Mouse (Mus musculus) CH12.LX (cell line): ENCODE data around the gene Acads. TPM values are rescaled to one million over a fixed set of nuclear protein-coding genes. Genes with fewer than 3 reads are reported as not detected.
"Not testable (repeated sequence)": the region's sequence is repeated elsewhere in the genome, so short reads cannot be mapped to it uniquely, and the experiment has no call there.

Source experiments
- DNase-seq: peaks from one replicate; pipeline ENCODE4 v3.0.0-alpha.2; 2013; ENCODE audit errors: extremely low read depth
- H3K27ac ChIP-seq: 2 replicates; pipeline ENCODE4 v1.5.1; 2012; ENCODE audit warnings: low read depth, mild to moderate bottlenecking, control low read depth, moderate library complexity; ENCODE audit not compliant: insufficient read depth
- H3K27me3 ChIP-seq: replicated peaks from 2 replicates; pipeline ENCODE3; 2012; ENCODE audit warnings: inconsistent platforms
- H3K36me3 ChIP-seq, 2 experiments: replicated peaks in 1 of 2; 2 replicates each; pipeline versions ENCODE3 to v1.6.1; 2012; ENCODE audit warnings: inconsistent platforms in 1 of 2, low read length in 1 of 2, mild to moderate bottlenecking in 1 of 2, mixed read lengths in 1 of 2, moderate library complexity in 1 of 2; ENCODE audit not compliant: control insufficient read depth in 1 of 2, insufficient read depth in 1 of 2
- H3K4me1 ChIP-seq, 2 experiments: 2 replicates each; pipeline ENCODE4 v1.6.1; 2012; ENCODE audit warnings: inconsistent platforms in 1 of 2, moderate library complexity in 1 of 2; ENCODE audit not compliant: insufficient read depth in 2 of 2, control insufficient read depth in 1 of 2
- H3K4me2 ChIP-seq: 2 replicates; pipeline ENCODE4 v1.6.1; 2012; ENCODE audit warnings: low read depth, mild to moderate bottlenecking, control low read depth; ENCODE audit not compliant: poor library complexity, insufficient read depth, severe bottlenecking
- H3K4me3 ChIP-seq, 3 experiments: fragments of 150-350 bp in 1 of 3; sonication (generic) in 1 of 3; replicated peaks in 1 of 3; 2 replicates each; pipeline versions ENCODE3 to v1.5.1; 2011 to 2012; ENCODE audit warnings: low read depth in 2 of 3, low read length in 2 of 3, mild to moderate bottlenecking in 2 of 3, moderate library complexity in 2 of 3, control low read depth in 1 of 3, improper control_type of control experiment in 1 of 3, inconsistent platforms in 1 of 3, mixed read lengths in 1 of 3; ENCODE audit not compliant: poor library complexity in 1 of 3
- H3K79me2 ChIP-seq: replicated peaks from 2 replicates; pipeline ENCODE4 v1.6.1; 2012; ENCODE audit warnings: mild to moderate bottlenecking, moderate library complexity; ENCODE audit not compliant: control insufficient read depth, poor library complexity, insufficient read depth, severe bottlenecking; ENCODE audit errors: extremely low read depth
- H3K9ac ChIP-seq: 2 replicates; pipeline ENCODE4 v1.6.1; 2012; ENCODE audit warnings: low read depth, mild to moderate bottlenecking, control low read depth, moderate library complexity; ENCODE audit not compliant: insufficient read depth
- H3K9me3 ChIP-seq: replicated peaks from 2 replicates; pipeline ENCODE3; 2012; ENCODE audit warnings: low read length, inconsistent platforms, mixed read lengths
- CTCF ChIP-seq, 2 experiments: IDR thresholded peaks in 1 of 2; conservative IDR thresholded peaks in 1 of 2; 2 replicates each; pipeline ENCODE4 v1.5.1; 2011 to 2012; ENCODE audit warnings: low read depth in 2 of 2, low read length in 2 of 2, improper control_type of control experiment in 1 of 2, inconsistent platforms in 1 of 2, mild to moderate bottlenecking in 1 of 2, moderate library complexity in 1 of 2
- ELF1 ChIP-seq: IDR thresholded peaks from 2 replicates; pipeline ENCODE4 v1.6.1; 2014; ENCODE audit warnings: low read depth, mild to moderate bottlenecking, inconsistent platforms, low read length, improper control_type of control experiment
- EP300 ChIP-seq: IDR thresholded peaks from 2 replicates; pipeline ENCODE4 v1.6.1; 2011; ENCODE audit warnings: low read length, improper control_type of control experiment
- ETS1 ChIP-seq: conservative IDR thresholded peaks from 2 replicates; pipeline ENCODE4 v1.6.1; 2012; ENCODE audit warnings: low read depth, mild to moderate bottlenecking, inconsistent platforms, low read length, improper control_type of control experiment, moderate library complexity
- KAT2A ChIP-seq: IDR thresholded peaks from 2 replicates; pipeline ENCODE4 v1.6.1; 2012; ENCODE audit warnings: low read length, improper control_type of control experiment, inconsistent platforms; ENCODE audit not compliant: insufficient replicate concordance
- MAZ ChIP-seq: IDR thresholded peaks from 2 replicates; pipeline ENCODE4 v1.6.1; 2012; ENCODE audit warnings: low read depth, mild to moderate bottlenecking, inconsistent platforms, low read length, improper control_type of control experiment, moderate library complexity
- MEF2A ChIP-seq: IDR thresholded peaks from 2 replicates; pipeline ENCODE4 v1.6.1; 2014; ENCODE audit warnings: low read depth, mild to moderate bottlenecking, inconsistent platforms, low read length, improper control_type of control experiment, borderline replicate concordance
- MYC ChIP-seq: IDR thresholded peaks from 2 replicates; pipeline ENCODE4 v1.6.1; 2011; ENCODE audit warnings: low read depth, mild to moderate bottlenecking, improper control_type of control experiment, low read length
- NELFE ChIP-seq: IDR thresholded peaks from 2 replicates; pipeline ENCODE4 v1.6.1; 2011; ENCODE audit warnings: low read depth, low read length, improper control_type of control experiment
- RAD21 ChIP-seq: IDR thresholded peaks from 2 replicates; pipeline ENCODE4 v1.6.1; 2011; ENCODE audit warnings: low read depth, mild to moderate bottlenecking, low read length, improper control_type of control experiment, moderate library complexity
- SMC3 ChIP-seq: IDR thresholded peaks from 2 replicates; pipeline ENCODE4 v1.6.1; 2011; ENCODE audit warnings: low read depth, low read length, improper control_type of control experiment
- TCF12 ChIP-seq: IDR thresholded peaks from 2 replicates; pipeline ENCODE4 v1.6.1; 2014; ENCODE audit warnings: low read depth, mild to moderate bottlenecking, inconsistent platforms, low read length, improper control_type of control experiment
- UBTF ChIP-seq: IDR thresholded peaks from 2 replicates; pipeline ENCODE4 v1.6.1; 2012; ENCODE audit warnings: low read depth, mild to moderate bottlenecking, inconsistent platforms, low read length, improper control_type of control experiment, moderate library complexity
- ZC3H11A ChIP-seq: IDR thresholded peaks from 2 replicates; pipeline ENCODE4 v1.6.1; 2012; ENCODE audit warnings: low read depth, mild to moderate bottlenecking, inconsistent platforms, low read length, improper control_type of control experiment
- dilution Hi-C: fragments of 300-500 bp; cut with MboI; formaldehyde crosslinking; loops from 2 replicates; pipeline ENCODE4 v1.14.3; 2020; ENCODE audit warnings: low sequenced_read_pairs; ENCODE audit not compliant: extremely low pct_unique_long_range_greater_than_20kb, extremely low pct_ligation_motif_present
- in situ Hi-C: fragments of 300-500 bp; cut with MboI; formaldehyde crosslinking; loops from 3 replicates; pipeline ENCODE4 v1.14.3; 2019; ENCODE audit warnings: low sequenced_read_pairs, low pct_ligation_motif_present, low pct_unique_long_range_greater_than_20kb, mixed read lengths
- polyA plus RNA-seq: library from polyadenylated mRNA; unstranded; fragments of >175 nt; gene quantifications from 2 replicates; pipeline ENCODE4 v1.2.1, GENCODE M21; 2012; ENCODE audit warnings: low read depth; ENCODE audit not compliant: insufficient read length
- total RNA-seq, 2 experiments: library from RNA; depleted of rRNA; stranded (reverse); fragments of 300-350 nt in 1 of 2; fragments of >200 nt in 1 of 2; gene quantifications; 2 replicates each; pipeline ENCODE4 v1.2.3; 2012 to 2014

The Acads gene
- total and polyA plus RNA-seq, 3 experiments: 43.0 to 57.8 (median 43.1) TPM

- no peaks in the 10 kb centered on the region for H3K9me3 ChIP-seq
- no peak overlapping the region for H3K4me3 ChIP-seq
- H3K9ac ChIP-seq: no peak overlapping the region
- no peaks in the 10 kb centered on the region for H3K27me3 ChIP-seq
- peaks cover 0 to 11% of the 10 kb centered on the region in 2 experiments; a peak in 2 of 4 replicates for H3K4me1 ChIP-seq
- peak; percentile 71 for DNase-seq
- no peaks in the 10 kb centered on the region; the same call in 1 of the 2 replicates for H3K79me2 ChIP-seq
- H3K36me3 ChIP-seq: peaks cover 9 to 66% of the 10 kb centered on the region in 2 experiments
- H3K27ac ChIP-seq: no peak overlapping the region
- in situ Hi-C loops: loop anchor here (5.0 kb wide), 1 partner anchor 99 kb away; no protein-coding TSS in a partner anchor
- no peak overlapping the region for H3K4me2 ChIP-seq
- dilution Hi-C loops: no loop called here
- peak; percentile 81 for TF ChIP-seq SMC3
- peak; percentile 59 to 80 for TF ChIP-seq CTCF (conservative IDR thresholded peaks at IDR 0.05 in 1 of 2, IDR thresholded peaks at IDR 0.05 in 1 of 2; ENCODE audit: low read depth in 2 of 2, low read length in 2 of 2)
- no peak for TF ChIP-seq MYC
- peak; percentile 70 for TF ChIP-seq RAD21
These were observed 42.8 kb downstream of the Acads start for GRCm38 (mm10) chr5:115076144-115076901.

- no peak for DNase-seq
- Histone ChIP-seq H3K79me2 (no peaks in the 10 kb centered on the region; the same call in 1 of the 2 replicates), H3K4me3 (no peak overlapping the region), H3K4me1 (peaks cover 0 to 21% of the 10 kb centered on the region in 2 experiments; a peak in 2 of 4 replicates), H3K9me3 (no peaks in the 10 kb centered on the region), H3K9ac (no peak overlapping the region), H3K4me2 (no peak overlapping the region), H3K27ac (no peak overlapping the region), H3K27me3 (no peaks in the 10 kb centered on the region), H3K36me3 (peaks cover 9 to 59% of the 10 kb centered on the region in 2 experiments)
- in situ Hi-C loops (loop anchor here (5.0 kb wide), 1 partner anchor 97 kb away; no protein-coding TSS in a partner anchor), dilution Hi-C loops (no loop called here)
- no peak for TF ChIP-seq EP300
- no peak for TF ChIP-seq ETS1
- TF ChIP-seq UBTF: no peak
- TF ChIP-seq MAZ: no peak
- no peak for TF ChIP-seq ZC3H11A
- TF ChIP-seq KAT2A: no peak
- TF ChIP-seq NELFE: no peak
- TF ChIP-seq MEF2A: no peak
- no peak for TF ChIP-seq ELF1
- TF ChIP-seq TCF12: no peak
These were observed 44.4 kb downstream of the Acads start for GRCm38 (mm10) chr5:115074749-115075148.

DNA sequence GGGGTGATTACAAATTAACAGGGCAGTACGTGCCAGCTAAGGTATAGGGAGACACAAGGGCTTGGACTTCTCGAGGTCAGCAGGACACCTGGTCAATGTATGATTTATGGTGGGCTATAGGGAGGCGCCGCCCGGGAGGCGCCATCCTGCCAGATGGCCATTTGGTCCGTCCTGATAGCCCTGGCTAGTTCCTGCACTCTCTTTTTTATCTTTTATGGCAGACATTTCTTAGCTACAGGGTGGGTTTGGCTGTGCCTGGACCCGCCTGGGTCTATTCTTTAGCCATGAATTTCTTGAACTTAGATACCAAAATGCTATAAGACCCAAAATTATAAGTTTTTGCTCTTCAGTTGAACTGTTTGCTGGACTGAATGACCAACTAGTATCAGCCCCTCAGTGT, 45.8 kb downstream of the Acads start:
- peaks cover 1 to 36% of the 10 kb centered on the region in 2 experiments; a peak in 3 of 4 replicates for H3K4me1 ChIP-seq
- H3K36me3 ChIP-seq: peaks cover 9 to 52% of the 10 kb centered on the region in 2 experiments
- H3K4me2 ChIP-seq, H3K27me3 ChIP-seq, H3K4me3 ChIP-seq, H3K9me3 ChIP-seq, dilution Hi-C loops, H3K9ac ChIP-seq, H3K79me2 ChIP-seq, H3K27ac ChIP-seq, DNase-seq, in situ Hi-C loops: not testable (repeated sequence)
